Mouse (Mus musculus) Muller cell, postnatal 12 days (primary cell): ENCODE measurements around the gene Olfr11.

Experiments used
- DNase-seq: peaks from one replicate; pipeline ENCODE4 v3.0.0-alpha.2; 2015; ENCODE audit errors: inconsistent ontology term

The Olfr11 gene

DNA sequence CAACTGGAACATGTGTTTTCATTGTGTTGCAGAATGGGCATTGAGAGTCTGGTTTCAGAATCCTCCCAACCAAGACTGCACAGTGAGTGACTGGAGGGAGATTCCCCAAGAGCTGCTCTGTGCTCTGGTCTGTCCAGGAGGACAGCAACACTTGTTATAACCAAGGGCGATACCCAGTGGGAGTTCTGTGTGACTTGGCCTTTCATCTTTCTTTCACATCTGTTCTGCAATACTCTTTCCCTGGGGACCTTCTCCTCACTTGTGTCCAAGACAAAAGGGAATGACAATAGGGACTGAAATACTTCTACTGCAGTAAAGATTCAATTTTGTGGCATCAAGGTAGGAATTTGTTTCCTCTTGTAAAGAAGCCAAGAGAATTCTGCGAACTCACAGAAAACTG is at the start of gene Olfr11:
Gene Olfr11 (minus strand): TSS at position 101 of the 400 bp plus-strand sequence.
- DNase-seq = no peak

DNA sequence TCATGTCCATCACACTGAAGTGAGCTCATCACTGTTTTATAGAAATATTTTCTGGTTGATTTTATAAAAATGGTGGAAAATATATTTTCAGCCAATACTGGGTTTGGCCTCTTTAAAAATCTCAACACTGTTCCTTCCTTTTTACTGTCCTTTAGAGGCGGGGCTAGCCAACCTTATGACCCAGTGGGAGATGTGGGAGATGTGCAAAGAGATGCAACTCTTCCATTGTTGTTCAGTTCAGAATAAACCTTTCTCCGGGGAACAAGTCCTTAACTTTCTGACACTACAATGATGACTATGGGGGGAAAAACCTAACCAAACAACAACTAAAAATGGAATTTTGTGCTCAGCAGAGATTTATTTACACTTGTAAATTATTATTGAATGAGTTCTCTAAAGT is 35.0 kb upstream of the Olfr11 start, which contains the start of gene Olfr1360:
Gene Olfr1360 (minus strand): TSS at position 101 of the 400 bp plus-strand sequence.
- DNase-seq = no peak

DNA sequence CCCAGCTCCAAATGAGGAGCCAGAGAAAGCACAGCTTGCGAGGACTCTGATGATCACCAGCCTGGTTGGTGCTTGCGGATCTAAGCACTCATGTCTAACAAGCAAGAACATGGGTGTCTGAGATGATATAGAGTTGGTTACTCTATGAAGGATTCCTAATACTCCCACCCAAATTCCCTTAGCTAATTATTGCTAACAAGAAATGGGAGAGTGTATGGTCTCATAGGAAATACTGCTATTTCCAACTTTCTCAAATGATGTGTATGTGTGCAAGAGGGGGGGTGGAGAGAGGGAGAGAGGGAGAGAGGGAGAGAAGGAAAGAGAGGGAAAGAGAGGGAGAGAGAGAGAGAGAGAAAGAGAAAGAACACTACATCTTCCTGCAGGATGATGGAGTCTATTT is 21.0 kb upstream of the Olfr11 start, which contains the start of gene Olfr1361:
Gene Olfr1361 (minus strand): TSS at position 101 of the 400 bp plus-strand sequence.
- no peak for DNase-seq

DNA sequence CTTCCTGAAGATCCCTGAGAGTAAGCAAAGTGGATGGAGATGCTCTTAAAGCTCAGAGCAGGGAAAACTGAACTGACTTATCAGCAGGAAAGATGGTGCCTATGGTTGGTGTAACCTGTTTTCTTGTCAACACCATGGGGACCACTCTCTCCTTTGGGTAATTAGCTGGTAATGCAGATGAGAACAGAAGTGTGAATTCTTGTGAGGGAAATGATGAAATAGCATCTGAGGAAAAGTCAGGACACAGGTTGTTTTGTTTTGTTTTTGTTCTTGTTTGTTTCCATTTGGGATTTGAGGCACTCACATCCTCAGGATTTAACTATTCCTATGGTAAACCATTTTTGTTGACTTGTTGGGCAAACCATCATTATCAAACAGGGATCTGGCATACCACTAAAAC is 28.4 kb downstream of the Olfr11 start, which contains the start of gene Olfr1362:
Gene Olfr1362 (minus strand): TSS at position 101 of the 400 bp plus-strand sequence.
- DNase-seq = no peak

- no peak for DNase-seq
Observed at GRCm38 (mm10) chr13:21591618-21592017, 50.7 kb downstream of the Olfr11 start.
